Mouse (Mus musculus): ENCODE measurements around the gene Prkar2b. TPM values are rescaled to one million over a fixed set of nuclear protein-coding genes. Genes with fewer than 3 reads are reported as not detected.

Gene Prkar2b
- polyA plus RNA-seq, 1 experiment from 2014 or later, result 13.8 TPM

DNA sequence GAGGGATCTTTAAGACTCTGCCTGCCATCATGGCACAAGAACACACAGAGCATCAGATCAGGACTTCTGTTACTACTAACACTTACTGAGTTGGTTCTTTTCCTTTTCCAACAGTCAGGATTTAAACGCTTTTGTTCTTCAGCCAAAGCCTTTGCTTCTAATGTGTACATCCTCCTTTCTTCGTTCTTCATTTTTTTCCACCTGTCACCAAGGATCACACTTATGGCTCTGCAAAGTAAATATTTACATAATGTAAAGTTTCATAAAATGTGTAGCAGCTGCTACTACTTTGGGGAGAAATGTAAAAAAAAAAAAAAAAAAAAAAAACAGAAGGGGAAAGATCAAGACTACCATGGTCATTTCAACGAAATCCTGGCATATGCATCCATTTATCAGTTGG lies 132.6 kb downstream of the Prkar2b start:
- no peak overlapping the region for H3K4me3 ChIP-seq (replicated peaks; ENCODE audit: low read depth, low read length)
- no peaks in the 10 kb centered on the region for H3K27me3 ChIP-seq (ENCODE audit: insufficient read depth, low read length)
- DNase-seq (ENCODE audit: low spot score), result no peak
- ATAC-seq (replicated peaks; ENCODE audit: low FRiP score, low read depth), result no peak
- no peak overlapping the region for H3K4me2 ChIP-seq (ENCODE audit: low read length)
- H3K9me3 ChIP-seq (replicated peaks; ENCODE audit: low read length), result no peaks in the 10 kb centered on the region
- 66% methylated on average over 3 of the region's 3 CpGs for WGBS
- no peak overlapping the region for H3K9ac ChIP-seq (ENCODE audit: low read depth, low read length)
- H3K4me1 ChIP-seq (replicated peaks; ENCODE audit: insufficient read depth, low read length), result no peaks in the 10 kb centered on the region
- H3K36me3 ChIP-seq (ENCODE audit: insufficient read depth, low read length), result peaks cover 37% of the 10 kb centered on the region
- H3K27ac ChIP-seq, result no peak overlapping the region
- no peak for TF ChIP-seq CTCF (IDR thresholded peaks at IDR 0.05; ENCODE audit: low read depth)

DNA sequence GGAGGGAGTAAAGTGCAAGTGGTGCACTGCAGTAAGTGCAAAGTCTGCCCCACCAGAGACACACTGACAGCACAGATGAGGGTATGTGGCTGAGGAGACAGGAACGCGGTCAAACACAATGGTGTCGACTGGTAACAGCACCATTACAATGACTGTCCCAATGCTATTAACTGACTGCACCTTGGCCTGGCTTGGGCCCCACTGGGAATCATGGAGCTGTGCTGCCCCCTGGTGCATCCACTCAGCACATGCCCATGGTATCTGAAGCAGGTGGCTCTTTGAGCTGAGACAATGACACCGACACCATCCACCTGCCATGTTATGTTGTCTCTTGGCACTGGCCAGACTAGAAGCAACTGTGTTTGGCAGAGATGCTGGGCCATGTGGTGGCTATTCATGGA lies 134.4 kb downstream of the Prkar2b start:
- 55% methylated on average over 4 of the region's 4 CpGs for whole genome bisulfite sequencing
- Histone ChIP-seq H3K4me1 (replicated peaks; ENCODE audit: insufficient read depth, low read length) (no peaks in the 10 kb centered on the region), H3K27me3 (ENCODE audit: insufficient read depth, low read length) (no peaks in the 10 kb centered on the region), H3K27ac (no peak overlapping the region), H3K36me3 (ENCODE audit: insufficient read depth, low read length) (peaks cover 34% of the 10 kb centered on the region), H3K9ac (ENCODE audit: low read depth, low read length) (no peak overlapping the region), H3K4me3 (replicated peaks; ENCODE audit: low read depth, low read length) (no peak overlapping the region), H3K4me2 (ENCODE audit: low read length) (no peak overlapping the region), H3K9me3 (replicated peaks; ENCODE audit: low read length) (no peaks in the 10 kb centered on the region)
- peak; percentile 81 for TF ChIP-seq CTCF (IDR thresholded peaks at IDR 0.05; ENCODE audit: low read depth)
- ATAC-seq (replicated peaks; ENCODE audit: low FRiP score, low read depth) (peak; percentile 90), DNase-seq (ENCODE audit: low spot score) (peak; percentile 70)

DNA sequence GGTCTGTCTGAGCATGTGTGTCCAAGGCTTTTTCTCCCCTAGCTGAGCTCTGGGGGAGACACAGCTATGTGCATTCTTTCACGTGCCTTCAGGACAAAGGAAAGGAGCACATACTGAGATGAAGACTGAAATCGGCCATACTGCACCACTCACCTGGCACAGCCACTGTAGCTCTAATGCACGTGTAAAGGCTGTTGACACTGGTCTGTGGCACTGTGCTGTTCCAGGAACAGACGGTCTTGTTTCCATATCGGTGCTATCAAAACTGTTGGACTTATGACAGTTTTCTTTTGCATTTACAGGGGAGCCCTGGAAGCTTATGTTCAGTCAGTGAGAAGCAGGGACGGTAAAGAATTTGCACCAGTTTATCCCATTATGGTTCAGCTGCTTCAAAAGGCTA lies 135.8 kb downstream of the Prkar2b start:
- DNase-seq (ENCODE audit: low spot score), result no peak
- WGBS, result 93% methylated on average over 6 of the region's 6 CpGs
- Histone ChIP-seq H3K4me3 (replicated peaks; ENCODE audit: low read depth, low read length) (no peak overlapping the region), H3K27me3 (ENCODE audit: insufficient read depth, low read length) (no peaks in the 10 kb centered on the region), H3K4me1 (replicated peaks; ENCODE audit: insufficient read depth, low read length) (no peaks in the 10 kb centered on the region), H3K36me3 (ENCODE audit: insufficient read depth, low read length) (peaks cover 24% of the 10 kb centered on the region), H3K27ac (no peak overlapping the region), H3K9ac (ENCODE audit: low read depth, low read length) (no peak overlapping the region), H3K4me2 (ENCODE audit: low read length) (no peak overlapping the region), H3K9me3 (replicated peaks; ENCODE audit: low read length) (no peaks in the 10 kb centered on the region)
- no peak for ATAC-seq (replicated peaks; ENCODE audit: low FRiP score, low read depth)
- no peak for TF ChIP-seq CTCF (IDR thresholded peaks at IDR 0.05; ENCODE audit: low read depth)

DNA sequence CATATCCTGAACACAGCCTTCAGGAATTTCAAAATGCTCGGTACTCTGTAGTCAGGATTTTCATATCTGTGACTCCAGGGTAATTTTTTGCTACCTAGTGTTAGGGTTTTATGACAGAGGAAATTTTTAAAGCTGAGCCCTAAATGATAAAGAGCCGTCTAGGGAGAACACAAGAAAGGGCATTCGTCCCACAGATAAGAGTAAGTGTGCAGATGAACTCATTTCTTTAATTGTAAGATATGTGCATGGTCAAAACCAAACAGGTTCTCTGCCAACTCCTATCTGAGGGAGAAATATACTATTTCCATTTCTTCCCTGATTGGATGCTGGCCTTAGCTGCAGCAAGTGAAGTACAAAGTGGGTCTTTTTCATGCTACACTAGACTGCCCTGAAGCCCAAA lies 137.0 kb downstream of the Prkar2b start:
- Histone ChIP-seq H3K4me3 (replicated peaks; ENCODE audit: low read depth, low read length) (no peak overlapping the region), H3K4me1 (replicated peaks; ENCODE audit: insufficient read depth, low read length) (no peaks in the 10 kb centered on the region), H3K4me2 (ENCODE audit: low read length) (no peak overlapping the region), H3K27ac (no peak overlapping the region), H3K27me3 (ENCODE audit: insufficient read depth, low read length) (no peaks in the 10 kb centered on the region), H3K9ac (ENCODE audit: low read depth, low read length) (no peak overlapping the region), H3K36me3 (ENCODE audit: insufficient read depth, low read length) (peaks cover 24% of the 10 kb centered on the region), H3K9me3 (replicated peaks; ENCODE audit: low read length) (no peaks in the 10 kb centered on the region)
- no peak for TF ChIP-seq CTCF (IDR thresholded peaks at IDR 0.05; ENCODE audit: low read depth)
- ATAC-seq (replicated peaks; ENCODE audit: low FRiP score, low read depth), result no peak
- no peak for DNase-seq (ENCODE audit: low spot score)
- whole genome bisulfite sequencing, result 92% methylated on average over 3 of the region's 3 CpGs

DNA sequence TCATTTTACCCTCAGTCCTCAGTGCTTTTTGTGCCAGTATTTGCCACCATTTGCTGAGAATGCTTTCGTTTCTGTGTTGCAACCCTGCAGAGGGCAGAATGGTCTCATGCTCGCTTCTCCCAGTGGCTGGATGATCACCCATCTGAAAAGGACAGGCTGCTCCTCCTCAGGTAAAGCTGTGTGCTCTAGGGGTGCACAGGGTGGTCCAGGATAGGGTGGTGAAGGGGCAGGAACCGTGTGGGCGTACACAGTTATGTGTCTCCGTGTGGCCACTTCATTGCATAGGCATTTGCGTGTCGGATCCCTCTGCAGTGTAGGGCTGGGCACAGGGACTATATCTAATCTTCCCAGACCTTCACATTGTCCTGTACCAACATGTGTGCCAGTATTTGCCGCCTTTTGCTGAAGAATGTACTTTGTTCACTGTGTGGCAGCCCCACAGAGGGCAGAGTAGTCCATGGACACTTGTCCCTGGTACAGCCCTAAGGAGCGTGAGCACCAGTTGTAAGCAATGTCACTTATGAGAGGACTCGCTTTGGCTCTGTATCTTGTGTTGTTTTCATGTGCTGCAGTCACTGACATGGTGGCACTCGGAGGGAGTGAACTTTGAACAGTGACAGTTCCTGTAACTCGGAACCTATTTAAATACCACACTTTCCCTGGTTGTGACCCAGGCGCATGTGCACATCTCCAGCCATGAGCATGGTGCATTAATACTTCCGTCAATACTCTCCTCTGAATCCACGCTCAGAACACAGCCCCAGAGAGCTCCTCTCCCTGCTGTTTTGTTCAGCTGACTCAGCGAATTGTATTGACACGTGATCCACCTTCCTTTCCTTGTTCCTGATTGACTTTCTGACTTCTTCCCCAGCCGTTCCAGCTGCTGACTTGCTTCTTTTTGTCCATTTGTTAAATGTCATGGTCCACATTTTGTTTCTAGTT lies 140.4 kb downstream of the Prkar2b start:
- ATAC-seq (replicated peaks; ENCODE audit: low FRiP score, low read depth), result no peak; the same call in 1 of the 2 replicates
- Histone ChIP-seq H3K4me1 (replicated peaks; ENCODE audit: insufficient read depth, low read length) (no peaks in the 10 kb centered on the region), H3K27me3 (ENCODE audit: insufficient read depth, low read length) (no peaks in the 10 kb centered on the region), H3K9ac (ENCODE audit: low read depth, low read length) (no peak overlapping the region), H3K27ac (0 out of 2 replicates have a peak overlapping the region, but pooled peaks have one; percentile 1), H3K36me3 (ENCODE audit: insufficient read depth, low read length) (peaks cover 15% of the 10 kb centered on the region), H3K4me3 (replicated peaks; ENCODE audit: low read depth, low read length) (no peak overlapping the region), H3K4me2 (ENCODE audit: low read length) (no peak overlapping the region), H3K9me3 (replicated peaks; ENCODE audit: low read length) (no peaks in the 10 kb centered on the region)
- WGBS, result 70% methylated on average over 18 of the region's 18 CpGs
- DNase-seq (ENCODE audit: low spot score), result no peak
- TF ChIP-seq CTCF (IDR thresholded peaks at IDR 0.05; ENCODE audit: low read depth), result no peak

DNA sequence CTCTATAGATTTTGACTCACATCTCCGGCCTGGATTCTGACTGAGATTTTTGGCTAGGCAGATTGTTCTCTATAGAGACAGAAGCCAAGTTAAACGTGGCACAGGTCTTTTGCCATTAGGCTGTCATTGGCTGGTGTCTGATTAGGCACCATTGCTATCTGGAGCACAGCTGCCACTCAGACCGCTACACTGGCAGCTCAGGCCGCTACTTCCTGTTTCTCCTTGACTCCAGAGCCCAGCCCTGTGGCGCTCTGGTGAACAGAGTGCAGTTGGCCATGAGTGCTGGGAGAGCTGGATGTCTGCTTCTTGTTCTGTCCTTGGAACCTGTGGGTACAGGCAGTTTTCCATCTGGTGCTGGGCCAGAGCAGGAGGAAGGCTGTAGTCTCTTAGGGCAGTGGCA lies 143.9 kb downstream of the Prkar2b start:
- ATAC-seq (replicated peaks; ENCODE audit: low FRiP score, low read depth), result no peak
- no peak for TF ChIP-seq CTCF (IDR thresholded peaks at IDR 0.05; ENCODE audit: low read depth)

More for the DNA sequence above, 143.9 kb downstream of the Prkar2b start:
- no peaks in the 10 kb centered on the region for H3K27me3 ChIP-seq (ENCODE audit: insufficient read depth, low read length)
- no peak for DNase-seq (ENCODE audit: low spot score)
- no peak overlapping the region for H3K9ac ChIP-seq (ENCODE audit: low read depth, low read length)
- H3K27ac ChIP-seq, result no peak overlapping the region
- no peak overlapping the region for H3K4me2 ChIP-seq (ENCODE audit: low read length)
- H3K9me3 ChIP-seq (replicated peaks; ENCODE audit: low read length), result no peaks in the 10 kb centered on the region
- H3K4me1 ChIP-seq (replicated peaks; ENCODE audit: insufficient read depth, low read length), result no peaks in the 10 kb centered on the region
- no peaks in the 10 kb centered on the region for H3K36me3 ChIP-seq (ENCODE audit: insufficient read depth, low read length)
- H3K4me3 ChIP-seq (replicated peaks; ENCODE audit: low read depth, low read length), result no peak overlapping the region
- WGBS, result 80% methylated on average over 5 of the region's 5 CpGs

Measured in kidney, postnatal 0 days (tissue).